Mouse (Mus musculus): ENCODE results near the gene 1700001O22Rik. TPM values are rescaled to one million over a fixed set of nuclear protein-coding genes. Genes with fewer than 3 reads are reported as not detected.

1700001O22Rik gene
- polyA plus RNA-seq, 1 experiment from 2014 or later, result 4.0 TPM

GRCm38 (mm10) chr2:30779241-30779640 lies 24.2 kb downstream of the 1700001O22Rik start:
- Histone ChIP-seq H3K27ac (ENCODE audit: low read depth, low read length) (peak overlapping the region; percentile 54; the same call in 1 of the 2 replicates), H3K36me3 (ENCODE audit: control insufficient read depth, insufficient read depth, low read length) (no peaks in the 10 kb centered on the region), H3K9ac (ENCODE audit: low read depth, low read length) (no peak overlapping the region), H3K9me3 (ENCODE audit: control insufficient read depth, low read length) (no peaks in the 10 kb centered on the region), H3K4me1 (replicated peaks; ENCODE audit: control insufficient read depth, insufficient read depth, low read length) (peaks cover 15% of the 10 kb centered on the region; the same call in 1 of the 2 replicates), H3K27me3 (ENCODE audit: control insufficient read depth, insufficient read depth, low read length) (no peaks in the 10 kb centered on the region), H3K4me2 (replicated peaks; ENCODE audit: low read depth, low read length) (no peak overlapping the region), H3K4me3 (ENCODE audit: low read depth, low read length) (no peak overlapping the region)
- DNase-seq (ENCODE audit: low spot score) (peak; percentile 60), ATAC-seq (ENCODE audit: low FRiP score) (peak; percentile 72)
- WGBS, result under 1% methylated on average over 5 of the region's 5 CpGs

GRCm38 (mm10) chr2:30778235-30778634 lies 25.2 kb downstream of the 1700001O22Rik start:
- Histone ChIP-seq H3K9me3 (ENCODE audit: control insufficient read depth, low read length) (no peaks in the 10 kb centered on the region), H3K27me3 (ENCODE audit: control insufficient read depth, insufficient read depth, low read length) (no peaks in the 10 kb centered on the region), H3K4me1 (replicated peaks; ENCODE audit: control insufficient read depth, insufficient read depth, low read length) (peaks cover 15% of the 10 kb centered on the region; the same call in 1 of the 2 replicates), H3K36me3 (ENCODE audit: control insufficient read depth, insufficient read depth, low read length) (no peaks in the 10 kb centered on the region), H3K4me3 (ENCODE audit: low read depth, low read length) (no peak overlapping the region), H3K27ac (ENCODE audit: low read depth, low read length) (no peak overlapping the region), H3K4me2 (replicated peaks; ENCODE audit: low read depth, low read length) (no peak overlapping the region), H3K9ac (ENCODE audit: low read depth, low read length) (no peak overlapping the region)
- DNase-seq (ENCODE audit: low spot score) (no peak), ATAC-seq (ENCODE audit: low FRiP score) (no peak)
- 57% methylated on average over 4 of the region's 4 CpGs for WGBS

GRCm38 (mm10) chr2:30777266-30777665 lies 26.2 kb downstream of the 1700001O22Rik start:
- Histone ChIP-seq H3K9me3 (ENCODE audit: control insufficient read depth, low read length) (no peaks in the 10 kb centered on the region), H3K36me3 (ENCODE audit: control insufficient read depth, insufficient read depth, low read length) (no peaks in the 10 kb centered on the region), H3K4me1 (replicated peaks; ENCODE audit: control insufficient read depth, insufficient read depth, low read length) (peaks cover 15% of the 10 kb centered on the region), H3K27me3 (ENCODE audit: control insufficient read depth, insufficient read depth, low read length) (no peaks in the 10 kb centered on the region), H3K27ac (ENCODE audit: low read depth, low read length) (no peak overlapping the region), H3K4me3 (ENCODE audit: low read depth, low read length) (no peak overlapping the region), H3K9ac (ENCODE audit: low read depth, low read length) (no peak overlapping the region), H3K4me2 (replicated peaks; ENCODE audit: low read depth, low read length) (no peak overlapping the region)
- no peak for ATAC-seq (ENCODE audit: low FRiP score)
- WGBS, result 84% methylated on average over 3 of the region's 3 CpGs
- no peak for DNase-seq (ENCODE audit: low spot score)

GRCm38 (mm10) chr2:30775955-30776354 lies 27.5 kb downstream of the 1700001O22Rik start:
- WGBS, result 53% methylated on average over 3 of the region's 3 CpGs
- peaks cover 22% of the 10 kb centered on the region for H3K4me1 ChIP-seq (replicated peaks; ENCODE audit: control insufficient read depth, insufficient read depth, low read length)
- ATAC-seq (ENCODE audit: low FRiP score) (no peak), DNase-seq (ENCODE audit: low spot score) (no peak)
- H3K36me3 ChIP-seq (ENCODE audit: control insufficient read depth, insufficient read depth, low read length), result no peaks in the 10 kb centered on the region
- no peak overlapping the region for H3K4me3 ChIP-seq (ENCODE audit: low read depth, low read length)
- no peak overlapping the region for H3K9ac ChIP-seq (ENCODE audit: low read depth, low read length)
- H3K4me2 ChIP-seq (replicated peaks; ENCODE audit: low read depth, low read length), result no peak overlapping the region
- no peaks in the 10 kb centered on the region for H3K27me3 ChIP-seq (ENCODE audit: control insufficient read depth, insufficient read depth, low read length)
- H3K27ac ChIP-seq (ENCODE audit: low read depth, low read length), result no peak overlapping the region
- H3K9me3 ChIP-seq (ENCODE audit: control insufficient read depth, low read length), result no peaks in the 10 kb centered on the region

GRCm38 (mm10) chr2:30773313-30774005 lies 30.0 kb downstream of the 1700001O22Rik start:
- Histone ChIP-seq H3K27me3 (ENCODE audit: control insufficient read depth, insufficient read depth, low read length) (no peaks in the 10 kb centered on the region), H3K9me3 (ENCODE audit: control insufficient read depth, low read length) (no peaks in the 10 kb centered on the region), H3K4me1 (replicated peaks; ENCODE audit: control insufficient read depth, insufficient read depth, low read length) (peaks cover 17% of the 10 kb centered on the region), H3K27ac (ENCODE audit: low read depth, low read length) (peak overlapping the region; percentile 54; the same call in 1 of the 2 replicates), H3K36me3 (ENCODE audit: control insufficient read depth, insufficient read depth, low read length) (no peaks in the 10 kb centered on the region), H3K4me2 (replicated peaks; ENCODE audit: low read depth, low read length) (no peak overlapping the region), H3K4me3 (ENCODE audit: low read depth, low read length) (no peak overlapping the region), H3K9ac (ENCODE audit: low read depth, low read length) (no peak overlapping the region)
- WGBS, result 80% methylated on average over 8 of the region's 8 CpGs
- DNase-seq (ENCODE audit: low spot score), result no peak
- ATAC-seq (ENCODE audit: low FRiP score), result no peak

GRCm38 (mm10) chr2:30772581-30773312 lies 30.7 kb downstream of the 1700001O22Rik start:
- Histone ChIP-seq H3K36me3 (ENCODE audit: control insufficient read depth, insufficient read depth, low read length) (no peaks in the 10 kb centered on the region), H3K27me3 (ENCODE audit: control insufficient read depth, insufficient read depth, low read length) (no peaks in the 10 kb centered on the region), H3K9ac (ENCODE audit: low read depth, low read length) (no peak overlapping the region), H3K9me3 (ENCODE audit: control insufficient read depth, low read length) (no peaks in the 10 kb centered on the region), H3K27ac (ENCODE audit: low read depth, low read length) (peak overlapping the region; percentile 89), H3K4me3 (ENCODE audit: low read depth, low read length) (no peak overlapping the region), H3K4me1 (replicated peaks; ENCODE audit: control insufficient read depth, insufficient read depth, low read length) (peaks cover 13% of the 10 kb centered on the region), H3K4me2 (replicated peaks; ENCODE audit: low read depth, low read length) (no peak overlapping the region)
- no peak for DNase-seq (ENCODE audit: low spot score)
- no peak for ATAC-seq (ENCODE audit: low FRiP score)
- WGBS, result 43% methylated on average over 15 of the region's 15 CpGs

- Histone ChIP-seq H3K4me1 (replicated peaks; ENCODE audit: control insufficient read depth, insufficient read depth, low read length) (peaks cover 16% of the 10 kb centered on the region), H3K27ac (ENCODE audit: low read depth, low read length) (peak overlapping the region; percentile 89), H3K36me3 (ENCODE audit: control insufficient read depth, insufficient read depth, low read length) (no peaks in the 10 kb centered on the region), H3K9ac (ENCODE audit: low read depth, low read length) (peak overlapping the region; percentile 65), H3K4me3 (ENCODE audit: low read depth, low read length) (peak overlapping the region; percentile 39), H3K4me2 (replicated peaks; ENCODE audit: low read depth, low read length) (peak overlapping the region; percentile 83), H3K27me3 (ENCODE audit: control insufficient read depth, insufficient read depth, low read length) (no peaks in the 10 kb centered on the region), H3K9me3 (ENCODE audit: control insufficient read depth, low read length) (no peaks in the 10 kb centered on the region)
- ATAC-seq (ENCODE audit: low FRiP score), result peak; percentile 64; the same call in 1 of the 2 replicates
- 5% methylated on average over 19 of the region's 19 CpGs for WGBS
- DNase-seq (ENCODE audit: low spot score), result peak; percentile 60
Observed at GRCm38 (mm10) chr2:30771806-30772460, 31.5 kb downstream of the 1700001O22Rik start.

GRCm38 (mm10) chr2:30771368-30771805 lies 32.1 kb downstream of the 1700001O22Rik start:
- ATAC-seq (ENCODE audit: low FRiP score) (peak; percentile 72), DNase-seq (ENCODE audit: low spot score) (peak; percentile 74)
- Histone ChIP-seq H3K36me3 (ENCODE audit: control insufficient read depth, insufficient read depth, low read length) (no peaks in the 10 kb centered on the region), H3K27ac (ENCODE audit: low read depth, low read length) (peak overlapping the region; percentile 89), H3K9me3 (ENCODE audit: control insufficient read depth, low read length) (no peaks in the 10 kb centered on the region), H3K9ac (ENCODE audit: low read depth, low read length) (peak overlapping the region; percentile 65), H3K4me3 (ENCODE audit: low read depth, low read length) (peak overlapping the region; percentile 39), H3K4me2 (replicated peaks; ENCODE audit: low read depth, low read length) (peak overlapping the region; percentile 83), H3K4me1 (replicated peaks; ENCODE audit: control insufficient read depth, insufficient read depth, low read length) (peaks cover 16% of the 10 kb centered on the region), H3K27me3 (ENCODE audit: control insufficient read depth, insufficient read depth, low read length) (no peaks in the 10 kb centered on the region)
- WGBS, result under 1% methylated on average over 46 of the region's 51 CpGs
